Mouse (Mus musculus): ENCODE measurements around the gene Bex4.

Bex4 gene

GRCm38 (mm10) chrX:136171189-136172117, 32.7 kb downstream of the Bex4 start:
- TF ChIP-seq GATA4 (IDR thresholded peaks at IDR 0.05; ENCODE audit: insufficient replicate concordance, low read length): no peak

DNA sequence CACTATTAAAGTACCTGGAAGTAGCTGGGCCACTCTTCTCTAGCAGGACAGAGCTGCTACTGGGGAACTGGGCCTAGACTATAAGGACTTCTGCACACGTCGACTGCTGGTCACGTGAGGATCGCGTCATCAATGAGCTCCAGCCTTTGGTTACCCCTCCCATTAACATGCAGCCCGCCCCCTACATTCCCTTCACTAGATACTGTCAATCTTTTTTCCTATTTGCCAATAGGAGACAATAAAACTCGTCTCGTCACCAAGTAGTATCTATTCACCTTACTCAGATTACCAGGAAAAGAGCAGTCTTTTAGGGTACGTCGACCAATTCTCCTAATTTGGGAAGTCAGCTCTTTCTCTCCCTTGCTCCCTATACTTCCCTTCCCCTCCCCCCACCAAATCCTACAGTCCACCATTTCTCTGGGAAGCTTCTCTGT, 33.3 kb downstream of the Bex4 start, which contains the start of gene Tceal8:
Gene Tceal8, minus strand, starts transcription at position 225 of the 434 bp plus-strand sequence.
- TF ChIP-seq GATA4 (IDR thresholded peaks at IDR 0.05; ENCODE audit: insufficient replicate concordance, low read length): no peak

DNA sequence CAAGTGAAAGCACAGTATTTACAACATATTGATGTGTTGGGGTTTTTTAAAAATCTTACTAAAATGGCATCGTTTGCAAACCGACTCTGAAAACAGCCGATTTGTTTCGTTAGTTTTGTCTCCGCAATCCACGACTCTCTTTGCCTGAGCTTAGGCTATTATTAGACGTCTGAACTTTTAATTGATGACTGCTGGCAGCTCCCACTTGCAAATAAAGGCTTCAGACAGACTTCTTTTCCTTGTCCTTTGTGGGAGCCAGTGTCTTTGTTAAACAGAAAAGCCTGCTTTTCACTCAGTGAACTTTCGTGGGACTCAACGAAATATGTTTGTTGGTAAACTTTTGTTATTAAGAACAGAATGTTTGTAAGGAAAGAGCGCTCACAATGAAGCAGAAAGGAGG, 34.0 kb downstream of the Bex4 start:
- no peak for TF ChIP-seq GATA4 (IDR thresholded peaks at IDR 0.05; ENCODE audit: insufficient replicate concordance, low read length)

- TF ChIP-seq GATA4 (IDR thresholded peaks at IDR 0.05; ENCODE audit: insufficient replicate concordance, low read length): no peak
Observed at GRCm38 (mm10) chrX:136180897-136181553, 42.2 kb downstream of the Bex4 start.

DNA sequence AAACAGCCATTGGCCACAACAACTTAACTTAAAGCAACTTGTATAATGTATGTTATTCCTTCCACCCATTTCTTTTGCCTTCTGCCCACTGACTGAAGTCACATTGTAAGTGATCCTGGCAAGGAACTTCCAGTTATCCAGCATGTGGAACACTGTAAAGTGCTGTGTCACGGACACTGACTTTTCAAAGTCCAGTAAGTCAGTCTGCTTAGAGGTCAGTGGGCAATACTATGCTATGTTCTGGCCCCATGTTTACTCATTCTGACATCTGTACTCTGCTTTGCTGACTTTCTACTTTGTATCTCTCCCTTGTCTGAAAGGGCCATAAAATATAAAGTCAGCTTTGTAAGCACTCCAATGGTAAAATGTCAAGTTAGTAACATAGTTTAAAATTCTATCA, 44.3 kb downstream of the Bex4 start:
- TF ChIP-seq GATA4 (IDR thresholded peaks at IDR 0.05; ENCODE audit: insufficient replicate concordance, low read length): no peak
